Mouse (Mus musculus) hindbrain, embryonic 12.5 days (tissue): ENCODE data around the gene Hdlbp. TPM values are rescaled to one million over a fixed set of nuclear protein-coding genes. Genes with fewer than 3 reads are reported as not detected.
"Not testable (repeated sequence)": the region's sequence is repeated elsewhere in the genome, so short reads cannot be mapped to it uniquely, and the experiment has no call there.

Experiments used
- ATAC-seq: fragments of 200-750 bp; cut with Nextera tagmentation; 2 replicates; pipeline ENCODE4 v1.8.0; 2017; ENCODE audit warnings: moderate TSS enrichment; ENCODE audit not compliant: low FRiP score
- H3K27ac ChIP-seq: fragments of 300-500 bp; sonication (generic); 2 replicates; pipeline ENCODE4 v1.5.1; 2016; ENCODE audit warnings: mild to moderate bottlenecking
- H3K27me3 ChIP-seq: fragments of 300-500 bp; sonication (generic); 2 replicates; pipeline ENCODE4 v1.6.1; 2016; ENCODE audit warnings: mild to moderate bottlenecking
- H3K36me3 ChIP-seq: fragments of 300-500 bp; sonication (generic); 2 replicates; pipeline ENCODE4 v1.6.1; 2016; ENCODE audit warnings: mild to moderate bottlenecking
- H3K4me1 ChIP-seq: fragments of 300-500 bp; sonication (generic); 2 replicates; pipeline ENCODE4 v1.6.1; 2016
- H3K4me2 ChIP-seq: fragments of 300-500 bp; sonication (generic); replicated peaks from 2 replicates; pipeline ENCODE4 v1.6.1; 2016; ENCODE audit warnings: mild to moderate bottlenecking
- H3K4me3 ChIP-seq: fragments of 300-500 bp; sonication (generic); 2 replicates; pipeline ENCODE4 v1.5.1; 2016; ENCODE audit warnings: mild to moderate bottlenecking
- H3K9ac ChIP-seq: fragments of 300-500 bp; sonication (generic); 2 replicates; pipeline ENCODE4 v1.6.1; 2016; ENCODE audit warnings: mild to moderate bottlenecking, moderate library complexity
- H3K9me3 ChIP-seq: fragments of 300-500 bp; sonication (generic); replicated peaks from 2 replicates; pipeline ENCODE4 v1.6.1; 2016; ENCODE audit warnings: mild to moderate bottlenecking
- WGBS: fragments of 180-500 bp; shearing (Covaris S2); methylation state at CpG from one replicate; pipeline ENCODE4 v1.1.7; 2016; 5-methylcytosine and 5-hydroxymethylcytosine counted together
- polyA plus RNA-seq: library from polyadenylated mRNA; unstranded; fragments of >200 nt; fragmentation: Nextera tagmentation; extraction: Ambion mirVana; gene quantifications from 2 replicates; pipeline ENCODE4 v1.2.1, GENCODE M21; 2016

The Hdlbp gene
- 111 and 123 TPM in 2 replicates for polyA plus RNA-seq

GRCm38 (mm10) chr1:93478586-93479475 is at the start of gene Hdlbp:
Gene Hdlbp, minus strand, starts transcription at chr1:93478815.
- Histone ChIP-seq H3K27ac (peak within 1 kb of the TSS; percentile 91), H3K4me2 (peak within 1 kb of the TSS; percentile 68), H3K4me1 (peaks cover 12% of the 10 kb centered on the region), H3K9me3 (0 out of 2 replicates have a peak, but pooled peaks cover 3% of the 10 kb centered on the region), H3K9ac (peak within 1 kb of the TSS; percentile 87), H3K36me3 (no peaks in the 10 kb centered on the region), H3K4me3 (peak within 1 kb of the TSS; percentile 74), H3K27me3 (no peaks in the 10 kb centered on the region)
- WGBS: under 1% methylated on average over 73 of the region's 74 CpGs
- ATAC-seq: peak; percentile 96

GRCm38 (mm10) chr1:93522325-93522724 is 43.7 kb upstream of the Hdlbp start:
- H3K36me3 ChIP-seq: no peaks in the 10 kb centered on the region

GRCm38 (mm10) chr1:93521491-93521890 is 42.9 kb upstream of the Hdlbp start:
- Histone ChIP-seq H3K4me2 (no peak overlapping the region), H3K4me1 (no peaks in the 10 kb centered on the region), H3K27me3 (no peaks in the 10 kb centered on the region), H3K36me3 (no peaks in the 10 kb centered on the region), H3K9me3 (no peaks in the 10 kb centered on the region), H3K4me3 (no peak overlapping the region), H3K9ac (no peak overlapping the region), H3K27ac (no peak overlapping the region)
- WGBS: 77% methylated on average over 2 of the region's 2 CpGs
- no peak for ATAC-seq

More at GRCm38 (mm10) chr1:93522325-93522724, 43.7 kb upstream of the Hdlbp start:
- Histone ChIP-seq H3K27me3 (no peaks in the 10 kb centered on the region), H3K4me2 (no peak overlapping the region), H3K9ac (no peak overlapping the region), H3K9me3 (no peaks in the 10 kb centered on the region), H3K4me3 (no peak overlapping the region), H3K27ac (no peak overlapping the region), H3K4me1 (no peaks in the 10 kb centered on the region)
- 81% methylated on average over 1 of the region's 1 CpGs for WGBS
- no peak for ATAC-seq

- WGBS: 72% methylated on average over 14 of the region's 14 CpGs
- Histone ChIP-seq H3K4me2 (peak overlapping the region; percentile 81), H3K36me3 (peaks cover 4% of the 10 kb centered on the region), H3K4me1 (peaks cover 18% of the 10 kb centered on the region), H3K9me3 (no peaks in the 10 kb centered on the region), H3K9ac (no peak overlapping the region), H3K27ac (no peak overlapping the region), H3K4me3 (no peak overlapping the region), H3K27me3 (no peaks in the 10 kb centered on the region)
- no peak for ATAC-seq
These were observed 34.6 kb upstream of the Hdlbp start for GRCm38 (mm10) chr1:93513221-93513620.

GRCm38 (mm10) chr1:93512351-93512690 is 33.7 kb upstream of the Hdlbp start:
- Histone ChIP-seq H3K9me3 (no peaks in the 10 kb centered on the region), H3K4me3 (peak overlapping the region; percentile 74), H3K27me3 (no peaks in the 10 kb centered on the region), H3K4me2 (peak overlapping the region; percentile 81), H3K4me1 (peaks cover 18% of the 10 kb centered on the region), H3K27ac (peak overlapping the region; percentile 73; the same call in 1 of the 2 replicates), H3K9ac (peak overlapping the region; percentile 78), H3K36me3 (peaks cover 7% of the 10 kb centered on the region)
- 0% methylated on average over 15 of the region's 15 CpGs for WGBS
- ATAC-seq: peak; percentile 73; the same call in 1 of the 2 replicates

GRCm38 (mm10) chr1:93511585-93512350 is 33.2 kb upstream of the Hdlbp start, which contains the start of gene Farp2:
Gene Farp2, plus strand, starts transcription at chr1:93512079.
- Histone ChIP-seq H3K9ac (peak within 1 kb of the TSS; percentile 78), H3K4me1 (peaks cover 18% of the 10 kb centered on the region), H3K4me3 (peak within 1 kb of the TSS; percentile 74), H3K4me2 (peak within 1 kb of the TSS; percentile 81), H3K36me3 (peaks cover 8% of the 10 kb centered on the region), H3K27ac (peak within 1 kb of the TSS; percentile 73), H3K9me3 (no peaks in the 10 kb centered on the region), H3K27me3 (no peaks in the 10 kb centered on the region)
- under 1% methylated on average over 63 of the region's 71 CpGs for WGBS
- peak; percentile 98 for ATAC-seq

- not testable (repeated sequence) for H3K4me3 ChIP-seq, H3K4me2 ChIP-seq, H3K27me3 ChIP-seq, ATAC-seq, H3K9me3 ChIP-seq, H3K27ac ChIP-seq, H3K9ac ChIP-seq
- Histone ChIP-seq H3K4me1 (peaks cover 16% of the 10 kb centered on the region), H3K36me3 (peaks cover 32% of the 10 kb centered on the region)
- WGBS: 53% methylated on average over 1 of the region's 1 CpGs
These were observed 30.0 kb upstream of the Hdlbp start for GRCm38 (mm10) chr1:93508576-93508975.

GRCm38 (mm10) chr1:93506944-93507676 is 28.5 kb upstream of the Hdlbp start:
- Histone ChIP-seq H3K4me2 (no peak overlapping the region), H3K27ac (no peak overlapping the region), H3K9me3 (no peaks in the 10 kb centered on the region), H3K36me3 (peaks cover 40% of the 10 kb centered on the region), H3K4me1 (peaks cover 7% of the 10 kb centered on the region), H3K27me3 (no peaks in the 10 kb centered on the region), H3K9ac (no peak overlapping the region), H3K4me3 (no peak overlapping the region)
- peak; percentile 70 for ATAC-seq
- WGBS: 54% methylated on average over 10 of the region's 10 CpGs

GRCm38 (mm10) chr1:93495312-93495711 is 16.7 kb upstream of the Hdlbp start:
- 89% methylated on average over 3 of the region's 3 CpGs for WGBS
- no peak for ATAC-seq
- H3K4me2 ChIP-seq: no peak overlapping the region

GRCm38 (mm10) chr1:93486302-93486701 is 7.7 kb upstream of the Hdlbp start:
- not testable (repeated sequence) for H3K27me3 ChIP-seq, H3K9me3 ChIP-seq, H3K4me1 ChIP-seq, ATAC-seq, H3K27ac ChIP-seq, H3K36me3 ChIP-seq, H3K9ac ChIP-seq, H3K4me3 ChIP-seq, H3K4me2 ChIP-seq
- 91% methylated on average over 3 of the region's 3 CpGs for WGBS

More at GRCm38 (mm10) chr1:93495312-93495711, 16.7 kb upstream of the Hdlbp start:
- Histone ChIP-seq H3K27ac (no peak overlapping the region), H3K4me3 (no peak overlapping the region), H3K9me3 (no peaks in the 10 kb centered on the region), H3K4me1 (no peaks in the 10 kb centered on the region), H3K27me3 (no peaks in the 10 kb centered on the region), H3K36me3 (peaks cover 46% of the 10 kb centered on the region), H3K9ac (no peak overlapping the region)

GRCm38 (mm10) chr1:93479476-93480083 is 965 bp upstream of the Hdlbp start:
- peak overlapping the region; percentile 91 for H3K27ac ChIP-seq
- H3K9me3 ChIP-seq: 0 out of 2 replicates have a peak, but pooled peaks cover under 1% of the 10 kb centered on the region
- H3K4me2 ChIP-seq: peak overlapping the region; percentile 68
- H3K4me3 ChIP-seq: peak overlapping the region; percentile 74
- H3K36me3 ChIP-seq: no peaks in the 10 kb centered on the region
- H3K9ac ChIP-seq: peak overlapping the region; percentile 87
- H3K27me3 ChIP-seq: no peaks in the 10 kb centered on the region
- ATAC-seq: no peak
- H3K4me1 ChIP-seq: peaks cover 12% of the 10 kb centered on the region
- WGBS: 8% methylated on average over 23 of the region's 23 CpGs
